Mouse (Mus musculus) embryonic facial prominence, embryonic 13.5 days (tissue): ENCODE data around the gene Tnfrsf9. TPM values are rescaled to one million over a fixed set of nuclear protein-coding genes. Genes with fewer than 3 reads are reported as not detected.

Experiments
- ATAC-seq: fragments of 200-750 bp; cut with Nextera tagmentation; 2 replicates; pipeline ENCODE4 v1.8.0; 2017; ENCODE audit warnings: low read depth; ENCODE audit not compliant: insufficient number of reproducible peaks, insufficient read depth, low FRiP score, low TSS enrichment
- H3K27ac ChIP-seq: fragments of 300-500 bp; sonication (generic); 2 replicates; pipeline ENCODE4 v1.5.1; 2015; ENCODE audit warnings: moderate library complexity, mild to moderate bottlenecking, inconsistent platforms
- H3K27me3 ChIP-seq: fragments of 300-500 bp; sonication (generic); 2 replicates; pipeline ENCODE4 v1.6.1; 2015; ENCODE audit warnings: mild to moderate bottlenecking, inconsistent platforms
- H3K36me3 ChIP-seq: fragments of 300-500 bp; sonication (generic); 2 replicates; pipeline ENCODE4 v1.6.1; 2015; ENCODE audit warnings: mild to moderate bottlenecking, inconsistent platforms
- H3K4me1 ChIP-seq: fragments of 300-500 bp; sonication (generic); 2 replicates; pipeline ENCODE4 v1.6.1; 2015; ENCODE audit warnings: inconsistent platforms
- H3K4me2 ChIP-seq: fragments of 300-500 bp; sonication (generic); 2 replicates; pipeline ENCODE4 v1.6.1; 2015; ENCODE audit warnings: moderate library complexity, mild to moderate bottlenecking, inconsistent platforms
- H3K4me3 ChIP-seq: fragments of 300-500 bp; sonication (generic); 2 replicates; pipeline ENCODE4 v1.5.1; 2015; ENCODE audit warnings: mild to moderate bottlenecking, inconsistent platforms
- H3K9ac ChIP-seq: fragments of 300-500 bp; sonication (generic); 2 replicates; pipeline ENCODE4 v1.6.1; 2015; ENCODE audit warnings: mild to moderate bottlenecking, inconsistent platforms
- H3K9me3 ChIP-seq: fragments of 300-500 bp; sonication (generic); 2 replicates; pipeline ENCODE4 v1.6.1; 2016; ENCODE audit warnings: inconsistent platforms
- WGBS: fragments of 180-500 bp; shearing (Covaris S2); methylation state at CpG from one replicate; pipeline ENCODE4 v1.1.7; 2015; ENCODE audit warnings: mixed read lengths; 5-methylcytosine and 5-hydroxymethylcytosine counted together
- polyA plus RNA-seq: library from polyadenylated mRNA; unstranded; fragments of >200 nt; fragmentation: Nextera tagmentation; extraction: Ambion mirVana; gene quantifications from 2 replicates; pipeline ENCODE4 v1.2.1, GENCODE M21; 2015

Gene Tnfrsf9
- polyA plus RNA-seq, 1 experiment from 2014 or later = 0.51 TPM

DNA sequence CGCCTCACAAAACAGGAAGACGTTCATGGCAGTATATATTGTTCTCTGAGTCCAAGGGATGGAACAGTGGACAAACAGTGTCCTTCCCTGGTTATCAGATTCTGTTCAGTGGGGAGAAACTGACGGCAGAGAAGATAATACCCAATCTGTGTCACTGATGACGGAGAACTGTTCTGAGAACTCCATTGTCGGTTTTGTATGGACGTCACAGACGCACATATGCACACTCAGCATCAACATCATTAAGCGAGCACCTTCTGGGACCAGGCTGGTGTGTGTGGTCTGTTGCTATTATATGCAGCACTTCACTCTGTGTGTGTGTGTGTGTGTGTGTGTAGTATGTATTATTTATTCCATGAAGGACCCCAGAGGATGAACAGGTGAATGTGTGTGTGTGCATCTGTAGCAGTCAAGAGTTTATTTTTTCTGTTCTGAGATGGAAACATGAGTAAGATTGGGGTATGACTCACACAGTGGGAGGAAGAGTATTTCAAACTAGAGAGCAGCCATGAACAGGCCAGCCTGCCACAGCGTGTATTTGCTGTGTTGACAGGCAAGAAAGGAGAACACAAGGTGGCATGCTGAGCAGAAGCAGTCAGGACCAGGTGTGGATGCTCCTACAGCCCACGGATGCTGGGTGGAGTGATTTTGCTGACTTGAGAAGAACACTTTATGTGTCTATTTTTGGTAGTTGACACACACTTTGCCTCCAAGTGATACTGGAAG, 982 bp downstream of the Tnfrsf9 start:
- Histone ChIP-seq H3K9ac (peak overlapping the region; percentile 88), H3K9me3 (no peaks in the 10 kb centered on the region), H3K27me3 (no peaks in the 10 kb centered on the region), H3K36me3 (no peaks in the 10 kb centered on the region), H3K4me2 (peak overlapping the region; percentile 71), H3K27ac (no peak overlapping the region), H3K4me1 (peaks cover 18% of the 10 kb centered on the region), H3K4me3 (peak overlapping the region; percentile 58)
- ATAC-seq = no peak
- WGBS = 56% methylated on average over 10 of the region's 10 CpGs

DNA sequence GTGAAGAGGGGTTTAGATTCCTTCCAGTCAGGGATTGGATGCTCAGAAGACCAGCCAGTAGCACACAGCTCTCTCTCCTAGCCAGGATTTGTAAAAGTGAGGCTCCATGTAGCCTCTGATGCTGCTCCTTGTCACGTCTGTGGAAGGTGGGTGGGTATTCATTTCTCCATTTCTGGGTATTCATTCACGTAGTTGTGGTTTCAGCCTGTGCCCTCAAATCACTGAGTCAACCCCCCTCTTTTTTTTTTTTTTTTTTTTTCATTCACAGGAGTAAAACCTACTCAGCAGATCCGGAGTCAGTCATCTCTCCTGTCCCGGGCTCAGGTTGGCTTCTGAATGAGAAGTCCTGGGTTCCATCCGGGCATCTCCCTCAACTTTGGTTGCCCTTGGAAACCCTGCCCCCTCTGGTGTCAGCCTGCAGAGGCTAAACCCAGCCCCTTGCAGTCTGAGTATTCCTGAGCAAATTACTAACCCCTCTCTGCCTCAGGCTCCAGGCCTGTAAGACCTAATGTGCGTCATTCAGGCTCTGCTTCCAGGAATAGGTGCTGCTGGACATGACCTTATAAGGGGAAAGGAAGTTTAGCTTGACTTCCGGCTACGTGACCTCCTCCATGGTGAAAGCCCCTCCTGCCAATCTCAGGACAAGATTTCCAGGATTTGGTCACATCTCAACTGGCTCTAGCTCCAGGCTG, 3.1 kb downstream of the Tnfrsf9 start:
- H3K27ac ChIP-seq = no peak overlapping the region
- 64% methylated on average over 8 of the region's 8 CpGs for WGBS
- no peak overlapping the region for H3K4me3 ChIP-seq
- H3K4me2 ChIP-seq = no peak overlapping the region
- peaks cover 18% of the 10 kb centered on the region for H3K4me1 ChIP-seq
- no peak for ATAC-seq
- no peaks in the 10 kb centered on the region for H3K36me3 ChIP-seq
- H3K9me3 ChIP-seq = no peaks in the 10 kb centered on the region
- no peaks in the 10 kb centered on the region for H3K27me3 ChIP-seq
- H3K9ac ChIP-seq = no peak overlapping the region

DNA sequence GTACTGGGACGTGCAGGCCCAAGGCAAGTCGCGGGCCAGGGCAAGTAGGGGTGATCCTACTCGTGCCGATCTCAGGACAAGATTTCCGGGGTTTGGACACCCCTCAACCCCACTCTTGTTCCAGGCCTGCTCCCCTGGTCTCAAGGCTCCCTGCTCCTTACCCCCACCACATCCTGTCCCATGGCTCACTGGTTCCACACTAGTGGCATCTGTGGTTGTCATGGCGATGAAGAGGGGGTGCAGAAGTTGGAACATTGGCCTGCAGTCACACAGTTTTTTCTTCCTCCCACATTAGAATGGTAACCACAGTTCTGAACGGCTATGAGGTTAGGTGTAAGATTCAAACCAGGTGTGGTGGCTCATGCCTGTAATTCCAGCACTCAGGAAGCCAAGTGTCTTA, 6.8 kb downstream of the Tnfrsf9 start:
- Histone ChIP-seq H3K27me3 (no peaks in the 10 kb centered on the region), H3K4me3 (no peak overlapping the region), H3K4me1 (no peaks in the 10 kb centered on the region), H3K27ac (no peak overlapping the region), H3K36me3 (no peaks in the 10 kb centered on the region), H3K4me2 (no peak overlapping the region), H3K9ac (no peak overlapping the region), H3K9me3 (no peaks in the 10 kb centered on the region)
- 68% methylated on average over 8 of the region's 8 CpGs for WGBS
- 0 out of 2 replicates have a peak, but pooled peaks have one; percentile 6 for ATAC-seq

GRCm38 (mm10) chr4:150924308-150924707, 9.9 kb downstream of the Tnfrsf9 start:
- no peak for ATAC-seq
- 82% methylated on average over 13 of the region's 13 CpGs for WGBS
- H3K4me2 ChIP-seq = no peak overlapping the region

GRCm38 (mm10) chr4:150924936-150925335, 10.6 kb downstream of the Tnfrsf9 start:
- Histone ChIP-seq H3K4me3 (no peak overlapping the region), H3K36me3 (no peaks in the 10 kb centered on the region), H3K4me2 (no peak overlapping the region), H3K27me3 (0 out of 2 replicates have a peak, but pooled peaks cover 3% of the 10 kb centered on the region), H3K9ac (no peak overlapping the region), H3K4me1 (no peaks in the 10 kb centered on the region), H3K9me3 (no peaks in the 10 kb centered on the region), H3K27ac (no peak overlapping the region)
- WGBS = 89% methylated on average over 6 of the region's 6 CpGs
- ATAC-seq = no peak

More at GRCm38 (mm10) chr4:150924308-150924707, 9.9 kb downstream of the Tnfrsf9 start:
- H3K36me3 ChIP-seq = no peaks in the 10 kb centered on the region
- no peak overlapping the region for H3K9ac ChIP-seq
- H3K4me1 ChIP-seq = no peaks in the 10 kb centered on the region
- no peak overlapping the region for H3K27ac ChIP-seq
- H3K4me3 ChIP-seq = no peak overlapping the region
- no peaks in the 10 kb centered on the region for H3K27me3 ChIP-seq
- no peaks in the 10 kb centered on the region for H3K9me3 ChIP-seq

- H3K4me3 ChIP-seq = no peak overlapping the region
- no peaks in the 10 kb centered on the region for H3K4me1 ChIP-seq
- H3K4me2 ChIP-seq = no peak overlapping the region
- H3K9me3 ChIP-seq = no peaks in the 10 kb centered on the region
- H3K27me3 ChIP-seq = 0 out of 2 replicates have a peak, but pooled peaks cover 3% of the 10 kb centered on the region
- H3K9ac ChIP-seq = no peak overlapping the region
- WGBS = 50% methylated on average over 5 of the region's 5 CpGs
- ATAC-seq = no peak
- H3K27ac ChIP-seq = no peak overlapping the region
- H3K36me3 ChIP-seq = no peaks in the 10 kb centered on the region
Measured at GRCm38 (mm10) chr4:150925923-150926322, 11.6 kb downstream of the Tnfrsf9 start.

DNA sequence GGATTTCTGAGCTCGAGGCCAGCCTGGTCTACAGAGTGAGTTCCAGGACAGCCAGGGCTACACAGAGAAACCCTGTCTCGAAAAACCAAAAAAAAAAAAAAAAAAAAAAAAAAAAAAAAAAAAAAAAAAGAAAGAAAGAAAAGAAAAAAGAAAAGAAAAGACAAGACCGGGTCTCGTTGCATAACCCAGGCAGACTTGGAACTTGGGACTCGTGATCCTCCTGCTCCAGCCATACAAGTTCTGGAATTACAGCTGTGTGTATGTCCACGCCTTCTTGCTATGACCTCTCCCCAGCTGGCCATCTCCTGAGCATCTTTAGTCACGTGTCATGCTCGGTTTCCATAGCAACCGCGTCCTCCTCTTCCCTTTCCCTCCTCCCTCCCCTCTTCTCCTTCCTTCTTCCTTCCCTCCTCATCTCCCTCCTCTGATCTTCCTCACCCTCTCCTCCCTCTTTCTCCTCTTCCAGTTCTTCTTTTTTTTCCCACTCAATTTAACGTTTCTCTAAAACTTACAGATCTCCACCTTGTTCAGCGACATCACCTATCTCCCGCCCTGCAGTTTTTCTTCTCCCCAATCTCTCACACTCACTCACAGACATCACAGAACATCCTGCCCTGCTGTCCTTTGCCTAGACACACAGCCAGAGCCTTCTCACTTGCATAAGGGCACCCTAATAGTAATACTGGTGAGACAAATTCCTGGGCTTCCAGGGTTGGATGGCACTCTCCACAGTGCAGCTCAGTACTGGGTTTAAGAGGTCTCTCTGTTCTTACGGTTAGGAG, 12.8 kb downstream of the Tnfrsf9 start:
- no peaks in the 10 kb centered on the region for H3K9me3 ChIP-seq
- no peak overlapping the region for H3K4me3 ChIP-seq
- no peaks in the 10 kb centered on the region for H3K4me1 ChIP-seq
- ATAC-seq = no peak
- H3K4me2 ChIP-seq = no peak overlapping the region
- H3K9ac ChIP-seq = no peak overlapping the region
- no peaks in the 10 kb centered on the region for H3K36me3 ChIP-seq
- WGBS = 47% methylated on average over 14 of the region's 14 CpGs
- H3K27ac ChIP-seq = no peak overlapping the region
- 0 out of 2 replicates have a peak, but pooled peaks cover 3% of the 10 kb centered on the region for H3K27me3 ChIP-seq

DNA sequence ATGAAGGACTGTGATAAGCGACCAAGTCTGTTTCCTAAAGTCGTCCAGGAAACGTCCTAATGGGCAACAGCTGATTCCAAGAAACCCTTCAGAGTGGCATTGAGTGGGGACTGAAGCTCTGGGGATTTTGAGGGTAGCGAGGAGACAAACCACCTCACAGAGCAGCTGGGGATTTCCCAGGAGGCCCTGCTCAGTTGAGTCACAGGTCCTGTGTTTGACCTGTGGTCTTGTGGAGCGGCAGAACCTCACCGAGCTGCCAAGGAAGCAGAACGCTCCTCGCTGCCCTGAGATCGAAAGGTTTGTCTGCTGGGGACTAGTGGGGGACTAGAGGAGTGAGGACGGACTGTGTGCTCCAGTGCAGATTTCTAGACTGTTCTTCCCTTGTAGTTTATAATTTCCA, 13.4 kb downstream of the Tnfrsf9 start:
- H3K27me3 ChIP-seq = peaks cover 8% of the 10 kb centered on the region; the same call in 1 of the 2 replicates
- no peak overlapping the region for H3K4me2 ChIP-seq
- no peaks in the 10 kb centered on the region for H3K4me1 ChIP-seq
- no peak for ATAC-seq
- no peaks in the 10 kb centered on the region for H3K36me3 ChIP-seq
- no peak overlapping the region for H3K9ac ChIP-seq
- whole genome bisulfite sequencing = 52% methylated on average over 10 of the region's 10 CpGs
- no peak overlapping the region for H3K4me3 ChIP-seq
- no peaks in the 10 kb centered on the region for H3K9me3 ChIP-seq
- H3K27ac ChIP-seq = no peak overlapping the region

- no peaks in the 10 kb centered on the region for H3K9me3 ChIP-seq
- no peak overlapping the region for H3K27ac ChIP-seq
- 82% methylated on average over 1 of the region's 1 CpGs for WGBS
- no peaks in the 10 kb centered on the region for H3K36me3 ChIP-seq
- H3K4me2 ChIP-seq = no peak overlapping the region
- no peak for ATAC-seq
- H3K27me3 ChIP-seq = peaks cover 8% of the 10 kb centered on the region; the same call in 1 of the 2 replicates
- H3K9ac ChIP-seq = no peak overlapping the region
- no peak overlapping the region for H3K4me3 ChIP-seq
- H3K4me1 ChIP-seq = no peaks in the 10 kb centered on the region
Measured at GRCm38 (mm10) chr4:150933503-150933902, 19.1 kb downstream of the Tnfrsf9 start.

- Histone ChIP-seq H3K4me1 (no peaks in the 10 kb centered on the region), H3K9me3 (no peaks in the 10 kb centered on the region), H3K36me3 (no peaks in the 10 kb centered on the region), H3K4me2 (peak overlapping the region; percentile 18), H3K27me3 (peaks cover 2% of the 10 kb centered on the region; the same call in 1 of the 2 replicates), H3K4me3 (no peak overlapping the region), H3K27ac (no peak overlapping the region), H3K9ac (no peak overlapping the region)
- ATAC-seq = no peak
- 70% methylated on average over 16 of the region's 16 CpGs for WGBS
Measured at GRCm38 (mm10) chr4:150937293-150938062, 23.1 kb downstream of the Tnfrsf9 start.

GRCm38 (mm10) chr4:150938063-150938452, 23.7 kb downstream of the Tnfrsf9 start:
- WGBS = 59% methylated on average over 14 of the region's 14 CpGs
- Histone ChIP-seq H3K27ac (no peak overlapping the region), H3K36me3 (no peaks in the 10 kb centered on the region), H3K4me1 (no peaks in the 10 kb centered on the region), H3K4me3 (no peak overlapping the region), H3K27me3 (no peaks in the 10 kb centered on the region), H3K9ac (no peak overlapping the region), H3K9me3 (no peaks in the 10 kb centered on the region), H3K4me2 (peak overlapping the region; percentile 18)
- no peak for ATAC-seq
